Mouse (Mus musculus) 3T3-L1 (cell line): ENCODE measurements at regions not wholly inside any gene's neighbourhood (a gene's known extent, or its start where the extent isn't known, plus 50 kb on each side); places are given as distances from the start of the nearest gene placed in this dataset.

Experiments
- DNase-seq: peaks from one replicate; pipeline ENCODE4 v3.0.0-alpha.2; 2015; ENCODE audit warnings: low read depth, low spot score

GRCm38 (mm10) chr2:93135324-93135723 lies 52.0 kb upstream of the Trp53i11 start:
- no peak for DNase-seq

- peak; percentile 17 for DNase-seq
These were observed 53.9 kb upstream of the Trp53i11 start for GRCm38 (mm10) chr2:93133301-93133971.

DNA sequence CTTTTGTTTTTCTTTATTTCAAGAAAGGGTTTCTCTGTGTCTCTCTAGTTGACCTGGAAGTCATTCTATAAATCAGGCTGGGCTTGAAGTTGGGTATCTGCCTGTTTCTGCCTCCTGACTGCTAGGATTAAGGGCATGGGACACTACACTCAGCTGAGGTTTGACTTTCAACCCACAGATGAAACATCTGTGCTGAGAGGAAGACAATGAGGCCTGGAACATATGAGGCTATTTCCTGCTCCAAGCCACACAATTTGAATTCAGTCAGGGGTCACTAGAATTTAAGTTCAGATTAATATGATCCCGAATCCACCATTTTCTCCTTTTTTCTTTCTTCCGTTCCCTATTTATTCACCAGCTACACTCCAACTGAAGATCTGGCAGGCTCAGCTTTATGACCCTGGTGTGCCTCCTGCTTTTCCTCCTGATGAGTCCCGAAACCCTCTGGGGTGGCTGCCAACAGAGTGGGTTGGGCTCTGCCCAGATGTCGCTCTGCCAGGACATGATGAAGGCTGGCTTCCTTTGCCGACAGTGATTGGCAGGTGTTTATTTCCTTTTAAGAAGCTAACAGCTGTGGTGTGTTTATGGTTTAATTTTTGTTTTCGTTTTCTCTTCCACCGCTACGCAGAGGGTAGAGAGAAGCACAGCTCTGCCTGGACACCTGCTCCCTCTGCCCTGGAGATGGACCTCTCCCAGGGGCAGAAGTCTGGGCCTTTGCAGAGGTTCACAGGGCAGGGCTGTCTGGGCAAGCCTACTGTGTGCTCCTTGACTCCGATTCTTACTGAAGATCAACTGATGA lies 55.3 kb upstream of the Trp53i11 start:
- peak; percentile 54 for DNase-seq

- DNase-seq: no peak
These were observed 56.1 kb upstream of the Trp53i11 start for GRCm38 (mm10) chr2:93131236-93131635.

DNA sequence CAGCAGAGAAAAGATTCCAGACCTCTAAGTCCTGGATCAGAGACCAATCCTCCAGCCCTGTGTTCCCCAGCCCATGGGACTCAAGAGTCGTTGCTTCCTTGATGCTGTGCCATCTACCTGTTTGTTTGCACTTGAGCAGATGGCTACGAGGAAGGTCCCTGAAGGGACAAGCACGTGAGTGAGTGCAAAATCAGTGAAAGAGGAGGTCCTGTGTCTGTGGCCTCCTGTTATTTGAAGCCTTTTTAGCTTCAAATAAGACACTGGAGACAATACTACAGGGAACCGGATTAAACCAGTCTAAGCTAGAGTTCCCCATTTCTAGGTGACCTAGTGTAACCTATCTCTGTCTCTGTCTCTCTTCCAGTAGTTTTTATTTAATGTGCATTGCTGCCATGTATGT lies 58.2 kb upstream of the Trp53i11 start:
- no peak for DNase-seq

- DNase-seq: peak; percentile 65
These were observed 60.7 kb upstream of the Trp53i11 start for GRCm38 (mm10) chr2:93126595-93127165.

DNA sequence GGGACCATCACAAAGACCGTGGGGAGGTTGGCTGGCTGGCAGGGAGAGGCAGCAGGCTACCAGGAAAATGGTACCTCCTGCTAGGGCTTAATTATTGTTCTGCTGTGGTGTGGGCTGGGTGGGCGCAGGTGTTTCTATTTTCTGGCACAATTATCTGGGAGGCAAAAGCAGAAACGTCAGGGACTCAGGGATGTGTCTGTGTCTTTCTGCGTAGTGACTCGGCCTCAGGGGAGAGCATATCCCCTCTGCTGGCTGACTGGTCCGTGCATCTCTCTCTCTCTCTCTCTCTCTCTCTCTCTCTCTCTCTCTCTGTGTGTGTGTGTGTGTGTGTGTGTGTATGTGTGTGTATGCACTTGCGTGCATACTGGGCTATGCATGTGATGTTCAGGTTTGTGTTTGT lies 61.2 kb upstream of the Trp53i11 start:
- DNase-seq: no peak

GRCm38 (mm10) chr2:93124866-93125467 lies 62.4 kb upstream of the Trp53i11 start:
- no peak for DNase-seq

DNA sequence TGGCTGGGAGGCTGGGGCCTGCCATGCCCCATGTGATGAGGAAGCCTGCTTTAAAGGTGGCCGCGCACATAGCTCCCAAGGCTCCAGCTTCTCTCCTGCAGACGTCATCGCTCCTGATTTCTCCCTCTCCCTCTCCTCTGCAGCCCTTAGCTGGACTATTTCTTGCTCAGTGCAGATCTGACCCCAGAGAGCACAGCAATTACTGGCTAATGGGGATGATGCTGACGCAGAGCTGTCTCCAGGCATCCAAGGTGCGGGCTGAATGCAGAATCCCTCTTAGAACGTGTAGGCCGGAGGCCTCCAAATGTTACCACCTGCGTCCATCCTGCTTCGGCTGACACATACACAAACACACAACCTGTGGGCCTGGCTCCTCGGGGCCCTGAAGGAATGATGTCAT lies 63.5 kb upstream of the Trp53i11 start:
- no peak for DNase-seq

DNA sequence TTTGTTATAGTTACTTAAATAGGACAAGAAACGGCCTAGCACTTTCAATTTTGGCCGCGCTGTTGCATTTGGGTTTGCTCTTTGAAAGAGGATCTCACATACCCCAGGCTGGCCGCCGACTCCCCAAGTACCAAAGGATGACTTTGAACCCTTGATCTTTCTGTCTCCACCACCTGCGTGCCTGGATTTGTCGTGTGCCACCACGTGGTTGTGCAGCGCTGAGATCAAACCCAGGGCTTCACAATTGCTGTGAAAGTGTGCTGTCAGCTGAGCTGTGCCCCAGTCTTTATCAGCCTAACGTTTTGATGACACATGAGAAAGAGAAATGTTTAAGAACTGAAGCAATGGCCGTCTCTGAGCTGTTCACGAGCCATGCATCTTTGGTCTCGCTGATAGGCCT lies 67.0 kb upstream of the Trp53i11 start:
- DNase-seq: no peak

DNA sequence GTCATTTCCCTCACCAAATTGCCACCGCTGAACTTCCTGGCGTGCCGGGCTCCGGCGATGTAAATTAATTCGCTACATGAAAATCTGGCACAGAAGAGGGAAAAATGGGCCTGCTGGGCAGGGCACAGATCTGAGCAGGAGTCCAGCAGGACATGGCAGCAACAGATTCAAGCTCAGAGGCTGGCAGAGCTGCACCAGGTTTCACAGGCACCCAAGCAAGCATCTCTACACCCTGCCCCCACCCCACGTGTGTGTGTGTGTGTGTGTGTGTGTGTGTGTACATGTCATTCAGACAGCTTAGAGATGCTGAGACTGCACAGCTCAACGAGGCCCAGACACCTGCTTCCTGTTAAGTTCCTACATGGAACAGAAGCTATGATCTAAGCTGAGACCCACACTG lies 68.3 kb upstream of the Trp53i11 start:
- DNase-seq: no peak

- DNase-seq: no peak
These were observed 69.3 kb upstream of the Prdm11 start for GRCm38 (mm10) chr2:93115303-93115702.

GRCm38 (mm10) chr2:93113929-93114328 lies 68.0 kb upstream of the Prdm11 start:
- no peak for DNase-seq

GRCm38 (mm10) chr2:93112320-93112719 lies 66.4 kb upstream of the Prdm11 start:
- no peak for DNase-seq

DNA sequence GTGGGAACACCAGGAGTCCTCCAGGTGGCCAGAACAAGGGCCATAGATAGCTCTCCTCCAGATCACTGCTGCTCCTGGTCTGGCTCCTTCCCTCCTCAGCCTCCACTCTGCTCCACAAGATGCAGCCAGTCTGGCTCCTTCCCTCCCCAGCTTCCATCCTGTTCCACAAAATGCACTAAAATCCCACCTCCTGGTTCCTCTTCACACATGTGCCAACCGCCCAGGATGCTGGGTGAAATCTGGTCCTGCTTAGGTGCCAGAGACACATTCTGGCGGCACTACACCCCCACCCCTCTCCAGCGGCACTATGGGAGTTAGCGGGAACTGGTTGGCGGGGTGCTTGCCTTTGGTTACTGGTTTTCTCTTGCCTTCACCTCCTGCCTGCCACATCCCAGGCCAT lies 64.9 kb upstream of the Prdm11 start:
- no peak for DNase-seq

- no peak for DNase-seq
These were observed 60.6 kb upstream of the Prdm11 start for GRCm38 (mm10) chr2:93106581-93106980.

GRCm38 (mm10) chr2:93101991-93102390 lies 56.0 kb upstream of the Prdm11 start:
- DNase-seq: no peak

DNA sequence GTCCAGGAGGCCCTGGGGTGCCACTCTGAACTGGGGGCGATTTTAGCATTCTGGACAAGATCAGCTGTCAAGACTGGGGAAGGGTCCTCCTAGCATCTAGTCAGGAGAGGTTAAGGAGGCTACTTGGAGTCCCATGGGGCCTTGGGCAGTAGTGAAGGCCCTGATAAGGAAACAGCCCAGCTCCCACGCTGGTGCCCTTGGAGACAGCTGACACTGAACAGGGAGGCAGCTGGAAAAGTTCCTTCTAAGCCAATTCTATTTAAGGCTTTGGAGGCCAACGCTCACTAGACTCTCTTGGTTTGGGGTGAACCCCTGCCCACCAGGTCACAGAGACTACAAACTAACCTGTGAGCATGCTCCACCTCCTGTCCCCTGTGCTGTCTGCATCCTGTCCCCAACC lies 53.8 kb upstream of the Prdm11 start:
- no peak for DNase-seq

- no peak for DNase-seq
These were observed 51.0 kb upstream of the Prdm11 start for GRCm38 (mm10) chr2:93097016-93097415.

DNA sequence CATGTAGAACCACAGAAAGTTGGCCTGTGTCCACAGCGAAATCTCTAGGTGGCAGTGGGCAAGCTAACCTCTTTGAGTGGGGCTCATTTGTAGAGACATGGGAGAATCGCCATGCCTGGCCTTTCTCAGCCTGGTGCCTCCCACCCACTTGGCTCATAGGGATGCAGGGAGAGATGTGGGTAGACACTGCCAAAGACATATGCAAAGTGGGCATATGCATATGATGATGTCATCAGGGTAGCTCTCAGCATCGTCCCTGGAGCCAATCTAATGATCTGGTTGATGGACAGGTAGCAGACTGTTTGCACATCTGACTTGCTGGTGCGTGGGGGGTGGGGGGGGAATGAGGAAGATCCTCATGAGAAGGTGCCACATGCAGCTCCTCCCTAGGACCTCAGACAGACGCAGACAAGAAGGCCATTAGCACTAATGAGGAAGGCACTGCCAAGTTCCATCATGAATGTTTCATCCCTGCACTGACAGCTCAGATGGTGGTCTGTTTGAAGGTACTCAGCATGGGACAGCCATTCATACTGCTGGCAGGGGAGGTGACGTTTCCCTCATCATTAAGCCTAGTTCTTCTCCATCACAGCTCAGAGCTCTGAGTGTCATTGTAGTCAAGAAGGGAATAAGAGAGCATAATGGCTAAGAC lies 50.2 kb upstream of the Prdm11 start:
- no peak for DNase-seq
